Mouse (Mus musculus) kidney, postnatal 0 days (tissue): ENCODE results near the gene Tmem87b. TPM values are rescaled to one million over a fixed set of nuclear protein-coding genes. Genes with fewer than 3 reads are reported as not detected.

Experiments used
- ATAC-seq: fragments of 200-750 bp; cut with Nextera tagmentation; replicated peaks from 2 replicates; pipeline ENCODE4 v1.8.0; 2017; ENCODE audit warnings: low read depth, moderate number of reproducible peaks, moderate TSS enrichment, moderate library complexity; ENCODE audit not compliant: low FRiP score
- DNase-seq: peaks from one replicate; pipeline ENCODE4 v3.0.0-alpha.2; 2016; ENCODE audit warnings: low spot score
- H3K27ac ChIP-seq: fragments of 300-500 bp; sonication (generic); 2 replicates; pipeline ENCODE4 v1.5.1; 2014; ENCODE audit warnings: mild to moderate bottlenecking
- H3K27me3 ChIP-seq: fragments of 300-500 bp; sonication (generic); 2 replicates; pipeline ENCODE4 v1.6.1; 2014; ENCODE audit warnings: low read length, mixed read lengths; ENCODE audit not compliant: insufficient read depth
- H3K36me3 ChIP-seq: fragments of 300-500 bp; sonication (generic); 2 replicates; pipeline ENCODE4 v1.6.1; 2014; ENCODE audit warnings: low read length, mixed read lengths; ENCODE audit not compliant: insufficient read depth
- H3K4me1 ChIP-seq: fragments of 300-500 bp; sonication (generic); replicated peaks from 2 replicates; pipeline ENCODE4 v1.6.1; 2014; ENCODE audit warnings: antibody characterized with exemption, low read length, mixed read lengths; ENCODE audit not compliant: insufficient read depth
- H3K4me2 ChIP-seq: fragments of 300-500 bp; sonication (generic); 2 replicates; pipeline ENCODE4 v1.6.1; 2014; ENCODE audit warnings: mild to moderate bottlenecking, low read length, moderate library complexity, mixed read lengths
- H3K4me3 ChIP-seq: fragments of 300-500 bp; sonication (generic); replicated peaks from 2 replicates; pipeline ENCODE4 v1.5.1; 2014; ENCODE audit warnings: low read depth, low read length
- H3K9ac ChIP-seq: fragments of 300-500 bp; sonication (generic); 2 replicates; pipeline ENCODE4 v1.6.1; 2014; ENCODE audit warnings: low read depth, low read length
- H3K9me3 ChIP-seq: fragments of 300-500 bp; sonication (generic); replicated peaks from 2 replicates; pipeline ENCODE4 v1.6.1; 2016; ENCODE audit warnings: low read length, inconsistent platforms, mixed read lengths
- CTCF ChIP-seq: IDR thresholded peaks from 2 replicates; pipeline ENCODE4 v1.5.1; 2016; ENCODE audit warnings: antibody characterized with exemption, low read depth, mild to moderate bottlenecking, moderate library complexity
- WGBS: fragments of 180-500 bp; shearing (Covaris S2); extraction: QIAGEN DNeasy Blood & Tissue Kit; methylation state at CpG from one replicate; pipeline ENCODE4 v1.1.7; 2014; 5-methylcytosine and 5-hydroxymethylcytosine counted together
- polyA plus RNA-seq: library from polyadenylated mRNA; unstranded; fragments of >200 nt; fragmentation: Nextera tagmentation; extraction: Ambion mirVana; gene quantifications from 2 replicates; pipeline ENCODE4 v1.2.1, GENCODE M21; 2015

Gene Tmem87b
- polyA plus RNA-seq, 1 experiment from 2014 or later = 33.1 TPM

GRCm38 (mm10) chr2:128850036-128850435 is 32.1 kb downstream of the Tmem87b start:
- Histone ChIP-seq H3K9ac (no peak overlapping the region), H3K36me3 (peaks cover 56% of the 10 kb centered on the region), H3K27ac (no peak overlapping the region), H3K4me2 (no peak overlapping the region), H3K4me1 (no peaks in the 10 kb centered on the region), H3K9me3 (no peaks in the 10 kb centered on the region), H3K27me3 (no peaks in the 10 kb centered on the region), H3K4me3 (no peak overlapping the region)
- 97% methylated on average over 2 of the region's 2 CpGs for WGBS
- TF ChIP-seq CTCF = no peak
- no peak for ATAC-seq
- DNase-seq = no peak

- Histone ChIP-seq H3K9me3 (no peaks in the 10 kb centered on the region), H3K27ac (no peak overlapping the region), H3K9ac (no peak overlapping the region), H3K4me2 (no peak overlapping the region), H3K4me3 (no peak overlapping the region), H3K27me3 (no peaks in the 10 kb centered on the region), H3K36me3 (peaks cover 14% of the 10 kb centered on the region; the same call in 1 of the 2 replicates), H3K4me1 (no peaks in the 10 kb centered on the region)
- peak; percentile 42; the same call in 1 of the 2 replicates for TF ChIP-seq CTCF
- ATAC-seq (no peak), DNase-seq (peak; percentile 19)
- WGBS = 84% methylated on average over 1 of the region's 1 CpGs
These were observed 38.8 kb downstream of the Tmem87b start for GRCm38 (mm10) chr2:128856673-128857072.

GRCm38 (mm10) chr2:128858962-128859361 is 41.0 kb downstream of the Tmem87b start:
- no peak overlapping the region for H3K9ac ChIP-seq
- no peaks in the 10 kb centered on the region for H3K27me3 ChIP-seq
- H3K4me1 ChIP-seq = no peaks in the 10 kb centered on the region
- H3K4me2 ChIP-seq = no peak overlapping the region
- no peak for DNase-seq
- no peaks in the 10 kb centered on the region for H3K9me3 ChIP-seq
- H3K27ac ChIP-seq = no peak overlapping the region
- no peaks in the 10 kb centered on the region for H3K36me3 ChIP-seq
- no peak for ATAC-seq
- 88% methylated on average over 6 of the region's 6 CpGs for WGBS
- TF ChIP-seq CTCF = no peak
- H3K4me3 ChIP-seq = no peak overlapping the region

GRCm38 (mm10) chr2:128859861-128860260 is 41.9 kb downstream of the Tmem87b start:
- H3K27me3 ChIP-seq = no peaks in the 10 kb centered on the region
- WGBS = 78% methylated on average over 3 of the region's 3 CpGs
- H3K9ac ChIP-seq = no peak overlapping the region
- ATAC-seq = no peak
- H3K27ac ChIP-seq = no peak overlapping the region
- no peaks in the 10 kb centered on the region for H3K9me3 ChIP-seq
- H3K36me3 ChIP-seq = no peaks in the 10 kb centered on the region
- H3K4me2 ChIP-seq = no peak overlapping the region
- no peak for DNase-seq
- no peaks in the 10 kb centered on the region for H3K4me1 ChIP-seq
- TF ChIP-seq CTCF = no peak
- H3K4me3 ChIP-seq = no peak overlapping the region

GRCm38 (mm10) chr2:128862636-128863035 is 44.7 kb downstream of the Tmem87b start, which contains the start of gene Fbln7:
TSS of gene Fbln7 (plus strand) at chr2:128862981.
- Histone ChIP-seq H3K27ac (no peak within 1 kb of the TSS), H3K36me3 (no peaks in the 10 kb centered on the region), H3K4me2 (peak within 1 kb of the TSS; percentile 86), H3K4me1 (no peaks in the 10 kb centered on the region), H3K9ac (peak within 1 kb of the TSS; percentile 45), H3K4me3 (peak within 1 kb of the TSS; percentile 47), H3K9me3 (no peaks in the 10 kb centered on the region), H3K27me3 (no peaks in the 10 kb centered on the region)
- 85% methylated on average over 9 of the region's 9 CpGs for WGBS
- no peak for DNase-seq
- ATAC-seq = no peak
- no peak for TF ChIP-seq CTCF

GRCm38 (mm10) chr2:128863777-128864331 is 45.9 kb downstream of the Tmem87b start:
- Histone ChIP-seq H3K36me3 (no peaks in the 10 kb centered on the region), H3K4me1 (no peaks in the 10 kb centered on the region), H3K9ac (peak overlapping the region; percentile 45), H3K27ac (no peak overlapping the region), H3K9me3 (no peaks in the 10 kb centered on the region), H3K4me3 (peak overlapping the region; percentile 47), H3K4me2 (peak overlapping the region; percentile 86), H3K27me3 (no peaks in the 10 kb centered on the region)
- under 1% methylated on average over 32 of the region's 38 CpGs for WGBS
- TF ChIP-seq CTCF = peak; percentile 59
- ATAC-seq (peak; percentile 79), DNase-seq (peak; percentile 86)

- 11% methylated on average over 3 of the region's 3 CpGs for WGBS
- Histone ChIP-seq H3K4me2 (no peak overlapping the region), H3K4me3 (no peak overlapping the region), H3K27ac (no peak overlapping the region), H3K36me3 (no peaks in the 10 kb centered on the region), H3K9me3 (no peaks in the 10 kb centered on the region), H3K27me3 (no peaks in the 10 kb centered on the region), H3K4me1 (no peaks in the 10 kb centered on the region; the same call in 1 of the 2 replicates), H3K9ac (no peak overlapping the region)
- TF ChIP-seq CTCF = no peak
- ATAC-seq (no peak), DNase-seq (peak; percentile 4)
These were observed 47.1 kb downstream of the Tmem87b start for GRCm38 (mm10) chr2:128865061-128865460.
